Mouse (Mus musculus): ENCODE results near the gene Olfr282. TPM values are rescaled to one million over a fixed set of nuclear protein-coding genes. Genes with fewer than 3 reads are reported as not detected.

Olfr282 gene
- total RNA-seq (2023) = not detected

GRCm38 (mm10) chr15:98430925-98431324, at the start of gene Olfr282:
Gene Olfr282 (plus strand): TSS chr15:98431225.

GRCm38 (mm10) chr15:98452288-98452687, 21.3 kb downstream of the Olfr282 start, which contains the start of gene Olfr281:
Gene Olfr281 (plus strand): TSS chr15:98452588.

GRCm38 (mm10) chr15:98469596-98469995, 38.6 kb downstream of the Olfr282 start, which contains the start of gene OR5BS1P:
Gene OR5BS1P (plus strand): TSS chr15:98469896.

GRCm38 (mm10) chr15:98482701-98483100, 51.7 kb downstream of the Olfr282 start, which contains the start of gene Lalba:
Gene Lalba (minus strand): TSS chr15:98482721.

Other genes with a start within 250 kb of the Olfr282 start
- not detected for gene Olfr288, start 235.7 kb upstream of the Olfr282 start, total RNA-seq (2023)
- not detected for gene Gm44579, start 210.2 kb upstream of the Olfr282 start, total RNA-seq (2023)
- not detected for gene Olfr287, start 210.2 kb upstream of the Olfr282 start, total RNA-seq (2023)
- not detected for gene Olfr286, start 196.8 kb upstream of the Olfr282 start, total RNA-seq (2023)
- not detected for gene H1fnt, start 173.9 kb upstream of the Olfr282 start, total RNA-seq (2023)
- gene Zfp641, start 135.1 kb upstream of the Olfr282 start, total RNA-seq (2023) = not detected
- gene Olfr285, start 113.9 kb upstream of the Olfr282 start, total RNA-seq (2023) = not detected
- not detected for gene Olfr284, start 90.2 kb upstream of the Olfr282 start, total RNA-seq (2023)
- not detected for gene Olfr283, start 50.3 kb upstream of the Olfr282 start, total RNA-seq (2023)
- not detected for gene Olfr281, start 21.4 kb downstream of the Olfr282 start, total RNA-seq (2023)
- gene OR5BS1P, start 38.7 kb downstream of the Olfr282 start, total RNA-seq (2023) = not detected
- gene Lalba, start 51.5 kb downstream of the Olfr282 start, total RNA-seq (2023) = not detected
- not detected for gene Olfr279, start 61.2 kb downstream of the Olfr282 start, total RNA-seq (2023)
- 63.2 TPM for gene Kansl2, start 103.0 kb downstream of the Olfr282 start, total RNA-seq (2023)
- 136 TPM for gene Ccnt1, start 139.7 kb downstream of the Olfr282 start, total RNA-seq (2023)
- not detected for gene 4930415O20Rik, start 139.8 kb downstream of the Olfr282 start, total RNA-seq (2023)
- 43.6 TPM for gene Adcy6, start 178.9 kb downstream of the Olfr282 start, total RNA-seq (2023)
- 1.5 TPM for gene Cacnb3, start 199.6 kb downstream of the Olfr282 start, total RNA-seq (2023)
- gene Ddx23, start 231.7 kb downstream of the Olfr282 start, total RNA-seq (2023) = 139 TPM
- gene Rnd1, start 246.2 kb downstream of the Olfr282 start, total RNA-seq (2023) = 0.44 TPM